In genomic region chr12:69803196-69803595, GRCm38 (mm10) we compare ENCODE assay signal across 31 mouse cellular contexts. TPM values are rescaled to one million over a fixed set of nuclear protein-coding genes. Genes with fewer than 3 reads are reported as not detected.
"Had no signal": no experiment of that assay in that cellular context is flagged by ENCODE, and none has a peak within 500 bp of the region (broad histone marks: within the 10 kb centered on the region; RNA-seq: fewer than 3 reads in every experiment).

No protein-coding gene starts in this region.

- H3K9ac ChIP-seq: limb, embryonic 12.5 days; limb, embryonic 13.5 days; limb, embryonic 15.5 days; liver, embryonic 12.5 days; liver, embryonic 13.5 days; liver, embryonic 14.5 days; liver, embryonic 15.5 days; liver, postnatal 0 days; lung, embryonic 14.5 days; lung, embryonic 15.5 days; midbrain, embryonic 12.5 days; midbrain, embryonic 13.5 days; midbrain, embryonic 15.5 days; neural tube, embryonic 12.5 days had no signal

- ATAC-seq: liver, embryonic 12.5 days; liver, postnatal 0 days; lung, postnatal 0 days; midbrain, embryonic 13.5 days; midbrain, embryonic 15.5 days; midbrain, embryonic 16.5 days had no signal

- H3K4me3 ChIP-seq: limb, embryonic 10.5 days; limb, embryonic 12.5 days; limb, embryonic 13.5 days; limb, embryonic 15.5 days; liver, embryonic 12.5 days; liver, embryonic 13.5 days; liver, embryonic 15.5 days; lung, embryonic 15.5 days; megakaryocyte, embryonic 14.5 days; midbrain, embryonic 10.5 days; midbrain, embryonic 12.5 days; midbrain, embryonic 13.5 days; midbrain, embryonic 15.5 days; myocyte; neural tube, embryonic 12.5 days had no signal

- H3K4me2 ChIP-seq: limb, embryonic 12.5 days; limb, embryonic 13.5 days; limb, embryonic 15.5 days; liver, embryonic 11.5 days; liver, embryonic 12.5 days; liver, embryonic 13.5 days; liver, embryonic 15.5 days; lung, embryonic 14.5 days; lung, embryonic 15.5 days; midbrain, embryonic 12.5 days; midbrain, embryonic 13.5 days; midbrain, embryonic 15.5 days; neural tube, embryonic 12.5 days had no signal

- H3K27me3 ChIP-seq: limb, embryonic 12.5 days; limb, embryonic 13.5 days; limb, embryonic 15.5 days; liver, embryonic 12.5 days; liver, embryonic 13.5 days; liver, embryonic 15.5 days; lung, embryonic 15.5 days; midbrain, embryonic 12.5 days; midbrain, embryonic 13.5 days; midbrain, embryonic 15.5 days; neural tube, embryonic 12.5 days had no signal

- DNase-seq: left cerebral cortex, postnatal 4 days; liver; liver, embryonic 13.5 days; liver, postnatal 0 days; lung, adult 18-20 months; lung, adult 2 months; lung, embryonic 14.5 days; lung, postnatal 10 days; lung, postnatal 14 days; lung, postnatal 36 days; lung, postnatal 4 days had no signal

- H3K27ac ChIP-seq: limb, embryonic 10.5 days; limb, embryonic 12.5 days; limb, embryonic 13.5 days; limb, embryonic 15.5 days; liver, embryonic 12.5 days; liver, embryonic 13.5 days; liver, embryonic 14.5 days; liver, embryonic 15.5 days; lung, embryonic 15.5 days; macrophage; midbrain, embryonic 10.5 days; midbrain, embryonic 12.5 days; midbrain, embryonic 13.5 days; midbrain, embryonic 15.5 days; neural tube, embryonic 12.5 days had no signal

- H3K9me3 ChIP-seq: limb, embryonic 10.5 days; limb, embryonic 12.5 days; limb, embryonic 13.5 days; limb, embryonic 15.5 days; liver, embryonic 12.5 days; liver, embryonic 13.5 days; liver, embryonic 15.5 days; lung, embryonic 15.5 days; megakaryocyte, embryonic 14.5 days; midbrain, embryonic 10.5 days; midbrain, embryonic 12.5 days; midbrain, embryonic 13.5 days; midbrain, embryonic 15.5 days; neural tube, embryonic 12.5 days had no signal

- H3K4me1 ChIP-seq: limb, embryonic 10.5 days; limb, embryonic 15.5 days; liver, embryonic 12.5 days; lung, embryonic 15.5 days; megakaryocyte, embryonic 14.5 days; midbrain, embryonic 15.5 days; neural tube, embryonic 12.5 days had no signal

RNA-seq across cellular contexts. Expression of gene Cdkl1, which starts 12.1 kb away (rescaled TPM):
- total RNA-seq: megakaryocyte progenitor cell, adult 5-6 weeks had no signal
- polyA plus RNA-seq: macrophage had no signal
